Comparison of ENCODE assay signal across 31 mouse cellular contexts in genomic region chr14:103754465-103754864, GRCm38 (mm10).
A peak's percentile ranks its signal among the peaks of the same experiment; 100 is the strongest.
DNase-seq lines count a peak whose midpoint lies in the region; ATAC-seq and TF ChIP-seq lines count a peak whose summit lies in the region.
"Had no signal": no experiment of that assay in that cellular context is flagged by ENCODE, and none has a peak within 500 bp of the region (broad histone marks: within the 10 kb centered on the region; RNA-seq: fewer than 3 reads in every experiment).

No protein-coding gene starts in this region.

- WGBS in forebrain, embryonic 10.5 days, result 92% methylated on average over 9 of the region's 9 CpGs
- 89% methylated on average over 9 of the region's 9 CpGs for WGBS in forebrain, embryonic 11.5 days
- 53% methylated on average over 9 of the region's 9 CpGs for WGBS in lung, postnatal 0 days
- 55% methylated on average over 9 of the region's 9 CpGs for WGBS in intestine, embryonic 16.5 days
- 55% methylated on average over 9 of the region's 9 CpGs for WGBS in stomach, postnatal 0 days

- H3K27me3 ChIP-seq in forebrain, embryonic 10.5 days (ENCODE audit: poor library complexity, severe bottlenecking), result no peaks in the 10 kb centered on the region
- H3K27me3 ChIP-seq in forebrain, embryonic 11.5 days (ENCODE audit: control insufficient read depth, insufficient read depth, low read length), result no peaks in the 10 kb centered on the region
- no peaks in the 10 kb centered on the region for H3K27me3 ChIP-seq in lung, postnatal 0 days (replicated peaks; ENCODE audit: insufficient read depth, low read length)
- no peaks in the 10 kb centered on the region for H3K27me3 ChIP-seq in intestine, embryonic 16.5 days (replicated peaks; ENCODE audit: control insufficient read depth, insufficient read depth, low read length)
- H3K27me3 ChIP-seq in stomach, postnatal 0 days (ENCODE audit: control insufficient read depth, insufficient read depth, low read length), result no peaks in the 10 kb centered on the region
- H3K27me3 ChIP-seq: embryonic facial prominence, embryonic 12.5 days; forebrain, embryonic 12.5 days; heart, embryonic 15.5 days; limb, embryonic 13.5 days; neural tube, embryonic 12.5 days had no signal

- H3K36me3 ChIP-seq in forebrain, embryonic 10.5 days (replicated peaks), result no peaks in the 10 kb centered on the region
- no peaks in the 10 kb centered on the region for H3K36me3 ChIP-seq in forebrain, embryonic 11.5 days (ENCODE audit: control insufficient read depth, insufficient read depth, low read length)
- no peaks in the 10 kb centered on the region for H3K36me3 ChIP-seq in lung, postnatal 0 days (ENCODE audit: insufficient read depth, low read length)
- no peaks in the 10 kb centered on the region for H3K36me3 ChIP-seq in intestine, embryonic 16.5 days (ENCODE audit: control insufficient read depth, insufficient read depth, low read length)
- H3K36me3 ChIP-seq in stomach, postnatal 0 days (ENCODE audit: control insufficient read depth, insufficient read depth, low read length), result no peaks in the 10 kb centered on the region
- H3K36me3 ChIP-seq: embryonic facial prominence, embryonic 12.5 days; forebrain, embryonic 12.5 days; G1E; heart, embryonic 10.5 days; heart, embryonic 15.5 days; limb, embryonic 13.5 days; midbrain, embryonic 10.5 days; neural tube, embryonic 12.5 days had no signal

- H3K9me3 ChIP-seq in forebrain, embryonic 10.5 days, result no peaks in the 10 kb centered on the region
- H3K9me3 ChIP-seq in forebrain, embryonic 11.5 days (ENCODE audit: control insufficient read depth, low read length), result no peaks in the 10 kb centered on the region
- no peaks in the 10 kb centered on the region for H3K9me3 ChIP-seq in lung, postnatal 0 days (ENCODE audit: low read length)
- H3K9me3 ChIP-seq in intestine, embryonic 16.5 days (ENCODE audit: control insufficient read depth, low read length), result no peaks in the 10 kb centered on the region
- no peaks in the 10 kb centered on the region for H3K9me3 ChIP-seq in stomach, postnatal 0 days (ENCODE audit: control insufficient read depth, low read length)
- H3K9me3 ChIP-seq: embryonic facial prominence, embryonic 12.5 days; forebrain, embryonic 12.5 days; heart, embryonic 10.5 days; heart, embryonic 15.5 days; limb, embryonic 13.5 days; midbrain, embryonic 10.5 days; neural tube, embryonic 12.5 days had no signal

- no peak overlapping the region for H3K9ac ChIP-seq in forebrain, embryonic 11.5 days (ENCODE audit: low read length)
- no peak overlapping the region for H3K9ac ChIP-seq in lung, postnatal 0 days (replicated peaks; ENCODE audit: low read depth)
- H3K9ac ChIP-seq in intestine, embryonic 16.5 days (ENCODE audit: low read depth, low read length), result no peak overlapping the region
- no peak overlapping the region for H3K9ac ChIP-seq in stomach, postnatal 0 days (ENCODE audit: low read length)
- H3K9ac ChIP-seq: embryonic facial prominence, embryonic 12.5 days; forebrain, embryonic 12.5 days; heart, embryonic 15.5 days; limb, embryonic 13.5 days; neural tube, embryonic 12.5 days had no signal

- peaks cover 13% of the 10 kb centered on the region for H3K4me1 ChIP-seq in forebrain, embryonic 10.5 days
- H3K4me1 ChIP-seq in forebrain, embryonic 11.5 days (replicated peaks; ENCODE audit: control insufficient read depth, insufficient read depth, low read length), result no peaks in the 10 kb centered on the region
- H3K4me1 ChIP-seq in lung, postnatal 0 days (ENCODE audit: insufficient read depth, low read depth, low read length), result no peaks in the 10 kb centered on the region
- no peaks in the 10 kb centered on the region for H3K4me1 ChIP-seq in intestine, embryonic 16.5 days (ENCODE audit: control insufficient read depth, insufficient read depth, low read length)
- no peaks in the 10 kb centered on the region for H3K4me1 ChIP-seq in stomach, postnatal 0 days (replicated peaks; ENCODE audit: control insufficient read depth, insufficient read depth)
- H3K4me1 ChIP-seq: embryonic facial prominence, embryonic 12.5 days; forebrain, embryonic 12.5 days; heart, embryonic 10.5 days; heart, embryonic 15.5 days; limb, embryonic 13.5 days; neural tube, embryonic 12.5 days had no signal

- TF ChIP-seq EP300 in lung, postnatal 0 days (IDR thresholded peaks at IDR 0.05), result no peak
- no peak for TF ChIP-seq EP300 in stomach, postnatal 0 days (optimal IDR thresholded peaks at IDR 0.05)

- no peak overlapping the region for H3K4me2 ChIP-seq in forebrain, embryonic 11.5 days (ENCODE audit: low read depth, low read length, severe bottlenecking)
- no peak overlapping the region for H3K4me2 ChIP-seq in lung, postnatal 0 days (replicated peaks; ENCODE audit: low read depth, low read length)
- H3K4me2 ChIP-seq in intestine, embryonic 16.5 days (ENCODE audit: low read depth, low read length), result no peak overlapping the region
- no peak overlapping the region for H3K4me2 ChIP-seq in stomach, postnatal 0 days (replicated peaks; ENCODE audit: low read depth)
- H3K4me2 ChIP-seq: embryonic facial prominence, embryonic 12.5 days; forebrain, embryonic 12.5 days; heart, embryonic 15.5 days; limb, embryonic 13.5 days; liver, embryonic 11.5 days; neural tube, embryonic 12.5 days had no signal

- ATAC-seq in forebrain, embryonic 11.5 days (replicated peaks; ENCODE audit: low FRiP score), result no peak
- peak; percentile 49 for ATAC-seq in lung, postnatal 0 days
- ATAC-seq in intestine, embryonic 16.5 days, result peak; percentile 91
- ATAC-seq in stomach, postnatal 0 days (ENCODE audit: low FRiP score, low TSS enrichment), result peak; percentile 87
- ATAC-seq: hindbrain, postnatal 0 days had no signal

- no peak overlapping the region for H3K4me3 ChIP-seq in forebrain, embryonic 10.5 days
- H3K4me3 ChIP-seq in forebrain, embryonic 11.5 days (ENCODE audit: low read depth, low read length), result no peak overlapping the region
- no peak overlapping the region for H3K4me3 ChIP-seq in lung, postnatal 0 days (ENCODE audit: low read depth, low read length)
- H3K4me3 ChIP-seq in intestine, embryonic 16.5 days (ENCODE audit: low read length), result no peak overlapping the region
- H3K4me3 ChIP-seq in stomach, postnatal 0 days (ENCODE audit: low read depth, low read length), result no peak overlapping the region
- H3K4me3 ChIP-seq: embryonic facial prominence, embryonic 12.5 days; forebrain, embryonic 12.5 days; heart, embryonic 10.5 days; heart, embryonic 15.5 days; layer of hippocampus, adult 2 months; limb, embryonic 13.5 days; midbrain, embryonic 10.5 days; myocyte; neural tube, embryonic 12.5 days had no signal

- TF ChIP-seq CTCF in lung, postnatal 0 days (IDR thresholded peaks at IDR 0.05), result no peak
- no peak for TF ChIP-seq CTCF in stomach, postnatal 0 days (IDR thresholded peaks at IDR 0.05; ENCODE audit: low read depth)

- H3K27ac ChIP-seq in forebrain, embryonic 10.5 days, result peak overlapping the region; percentile 13; the same call in 1 of the 2 replicates
- H3K27ac ChIP-seq in forebrain, embryonic 11.5 days (ENCODE audit: low read depth, low read length), result no peak overlapping the region
- H3K27ac ChIP-seq in lung, postnatal 0 days (ENCODE audit: low read length), result no peak overlapping the region
- no peak overlapping the region for H3K27ac ChIP-seq in intestine, embryonic 16.5 days (ENCODE audit: low read length)
- no peak overlapping the region for H3K27ac ChIP-seq in stomach, postnatal 0 days (replicated peaks)
- H3K27ac ChIP-seq: embryonic facial prominence, embryonic 12.5 days; forebrain, embryonic 12.5 days; heart, embryonic 10.5 days; heart, embryonic 15.5 days; hindbrain, postnatal 0 days; layer of hippocampus, adult 2 months; limb, embryonic 13.5 days; macrophage; midbrain, embryonic 10.5 days; neural tube, embryonic 12.5 days had no signal

- DNase-seq in forebrain, embryonic 10.5 days (ENCODE audit: extremely low spot score, low spot score), result no peak
- DNase-seq in forebrain, embryonic 11.5 days (ENCODE audit: low spot score), result no peak
- no peak for DNase-seq in lung, postnatal 0 days (ENCODE audit: low spot score)
- DNase-seq in lung, adult 18-20 months, result no peak
- no peak for DNase-seq in stomach, postnatal 0 days (ENCODE audit: low spot score)
- DNase-seq in right cerebral cortex, postnatal 10 days (ENCODE audit: low spot score in 2 of 2), result no peak
- no peak for DNase-seq in kidney, adult 8-10 months
- DNase-seq: adrenal gland, postnatal 10 days; cerebellum, adult 11-12 months; cerebellum, adult 9-11 months; embryo, embryonic 11 days; gastrocnemius, postnatal 14 days; kidney, adult 18-20 months; kidney, postnatal 36 days; right cerebral cortex, adult 18-20 months; thymus, adult 18-20 months; thymus, postnatal 25 days had no signal
